Mouse (Mus musculus): Measurements from ENCODE around the gene Gpr25. TPM values are rescaled to one million over a fixed set of nuclear protein-coding genes. Genes with fewer than 3 reads are reported as not detected.

Gpr25 gene
- polyA plus RNA-seq, 1 experiment from 2014 or later: not detected

GRCm38 (mm10) chr1:136259893-136260634 is 609 bp downstream of the Gpr25 start:
- peak; percentile 74 for ATAC-seq (ENCODE audit: insufficient read depth, low FRiP score)
- Histone ChIP-seq H3K4me2 (ENCODE audit: low read depth, low read length) (peak overlapping the region; percentile 91), H3K9me3 (replicated peaks; ENCODE audit: control insufficient read depth, low read length) (no peaks in the 10 kb centered on the region), H3K4me3 (replicated peaks; ENCODE audit: low read length) (peak overlapping the region; percentile 55), H3K4me1 (ENCODE audit: control insufficient read depth, insufficient read depth, low read length) (peaks cover 12% of the 10 kb centered on the region), H3K36me3 (ENCODE audit: control insufficient read depth, insufficient read depth, low read length) (no peaks in the 10 kb centered on the region), H3K9ac (ENCODE audit: low read length) (peak overlapping the region; percentile 69), H3K27me3 (ENCODE audit: control insufficient read depth, insufficient read depth, low read length) (peaks cover 55% of the 10 kb centered on the region), H3K27ac (ENCODE audit: low read length) (no peak overlapping the region)
- under 1% methylated on average over 95 of the region's 95 CpGs for WGBS

- peak overlapping the region; percentile 55 for H3K4me3 ChIP-seq (replicated peaks; ENCODE audit: low read length)
- ATAC-seq (ENCODE audit: insufficient read depth, low FRiP score): no peak
- H3K27ac ChIP-seq (ENCODE audit: low read length): no peak overlapping the region
- H3K36me3 ChIP-seq (ENCODE audit: control insufficient read depth, insufficient read depth, low read length): no peaks in the 10 kb centered on the region
- H3K9me3 ChIP-seq (replicated peaks; ENCODE audit: control insufficient read depth, low read length): no peaks in the 10 kb centered on the region
- peak overlapping the region; percentile 91 for H3K4me2 ChIP-seq (ENCODE audit: low read depth, low read length)
- H3K27me3 ChIP-seq (ENCODE audit: control insufficient read depth, insufficient read depth, low read length): peaks cover 55% of the 10 kb centered on the region
- peak overlapping the region; percentile 69; the same call in 1 of the 2 replicates for H3K9ac ChIP-seq (ENCODE audit: low read length)
- H3K4me1 ChIP-seq (ENCODE audit: control insufficient read depth, insufficient read depth, low read length): peaks cover 12% of the 10 kb centered on the region
- 3% methylated on average over 16 of the region's 16 CpGs for WGBS
Measured at GRCm38 (mm10) chr1:136259543-136259892, 1.2 kb downstream of the Gpr25 start.

- Histone ChIP-seq H3K4me3 (replicated peaks; ENCODE audit: low read length) (no peak overlapping the region), H3K27me3 (ENCODE audit: control insufficient read depth, insufficient read depth, low read length) (peaks cover 55% of the 10 kb centered on the region), H3K4me1 (ENCODE audit: control insufficient read depth, insufficient read depth, low read length) (peaks cover 12% of the 10 kb centered on the region), H3K27ac (ENCODE audit: low read length) (no peak overlapping the region), H3K9me3 (replicated peaks; ENCODE audit: control insufficient read depth, low read length) (no peaks in the 10 kb centered on the region), H3K9ac (ENCODE audit: low read length) (no peak overlapping the region), H3K36me3 (ENCODE audit: control insufficient read depth, insufficient read depth, low read length) (no peaks in the 10 kb centered on the region), H3K4me2 (ENCODE audit: low read depth, low read length) (no peak overlapping the region)
- no peak for ATAC-seq (ENCODE audit: insufficient read depth, low FRiP score)
- 62% methylated on average over 9 of the region's 9 CpGs for WGBS
Measured at GRCm38 (mm10) chr1:136258495-136258894, 2.2 kb downstream of the Gpr25 start.

GRCm38 (mm10) chr1:136255657-136256056 is 5.0 kb downstream of the Gpr25 start:
- Histone ChIP-seq H3K27ac (ENCODE audit: low read length) (no peak overlapping the region), H3K9ac (ENCODE audit: low read length) (no peak overlapping the region), H3K4me2 (ENCODE audit: low read depth, low read length) (no peak overlapping the region), H3K9me3 (replicated peaks; ENCODE audit: control insufficient read depth, low read length) (no peaks in the 10 kb centered on the region), H3K36me3 (ENCODE audit: control insufficient read depth, insufficient read depth, low read length) (no peaks in the 10 kb centered on the region), H3K27me3 (ENCODE audit: control insufficient read depth, insufficient read depth, low read length) (peaks cover 39% of the 10 kb centered on the region), H3K4me1 (ENCODE audit: control insufficient read depth, insufficient read depth, low read length) (peaks cover 9% of the 10 kb centered on the region), H3K4me3 (replicated peaks; ENCODE audit: low read length) (no peak overlapping the region)
- ATAC-seq (ENCODE audit: insufficient read depth, low FRiP score): no peak
- WGBS: 57% methylated on average over 8 of the region's 8 CpGs

GRCm38 (mm10) chr1:136255174-136255573 is 5.5 kb downstream of the Gpr25 start:
- no peak overlapping the region for H3K4me3 ChIP-seq (replicated peaks; ENCODE audit: low read length)
- no peak overlapping the region for H3K9ac ChIP-seq (ENCODE audit: low read length)
- H3K9me3 ChIP-seq (replicated peaks; ENCODE audit: control insufficient read depth, low read length): no peaks in the 10 kb centered on the region
- no peak overlapping the region for H3K27ac ChIP-seq (ENCODE audit: low read length)
- no peak overlapping the region for H3K4me2 ChIP-seq (ENCODE audit: low read depth, low read length)
- 34% methylated on average over 6 of the region's 6 CpGs for whole genome bisulfite sequencing
- H3K27me3 ChIP-seq (ENCODE audit: control insufficient read depth, insufficient read depth, low read length): peaks cover 34% of the 10 kb centered on the region
- no peaks in the 10 kb centered on the region for H3K36me3 ChIP-seq (ENCODE audit: control insufficient read depth, insufficient read depth, low read length)
- ATAC-seq (ENCODE audit: insufficient read depth, low FRiP score): 0 out of 2 replicates have a peak, but pooled peaks have one; percentile 27
- peaks cover 5% of the 10 kb centered on the region for H3K4me1 ChIP-seq (ENCODE audit: control insufficient read depth, insufficient read depth, low read length)

- ATAC-seq (ENCODE audit: insufficient read depth, low FRiP score): no peak
- Histone ChIP-seq H3K9me3 (replicated peaks; ENCODE audit: control insufficient read depth, low read length) (no peaks in the 10 kb centered on the region), H3K4me1 (ENCODE audit: control insufficient read depth, insufficient read depth, low read length) (peaks cover 3% of the 10 kb centered on the region; the same call in 1 of the 2 replicates), H3K9ac (ENCODE audit: low read length) (no peak overlapping the region), H3K4me3 (replicated peaks; ENCODE audit: low read length) (no peak overlapping the region), H3K27me3 (ENCODE audit: control insufficient read depth, insufficient read depth, low read length) (peaks cover 28% of the 10 kb centered on the region), H3K27ac (ENCODE audit: low read length) (no peak overlapping the region), H3K36me3 (ENCODE audit: control insufficient read depth, insufficient read depth, low read length) (no peaks in the 10 kb centered on the region), H3K4me2 (ENCODE audit: low read depth, low read length) (no peak overlapping the region)
- 63% methylated on average over 10 of the region's 10 CpGs for WGBS
Measured at GRCm38 (mm10) chr1:136254503-136255065, 6.1 kb downstream of the Gpr25 start.

GRCm38 (mm10) chr1:136253472-136253871 is 7.2 kb downstream of the Gpr25 start:
- H3K27ac ChIP-seq (ENCODE audit: low read length): no peak overlapping the region
- H3K9me3 ChIP-seq (replicated peaks; ENCODE audit: control insufficient read depth, low read length): no peaks in the 10 kb centered on the region
- H3K4me2 ChIP-seq (ENCODE audit: low read depth, low read length): no peak overlapping the region
- peaks cover 17% of the 10 kb centered on the region for H3K27me3 ChIP-seq (ENCODE audit: control insufficient read depth, insufficient read depth, low read length)
- no peak overlapping the region for H3K4me3 ChIP-seq (replicated peaks; ENCODE audit: low read length)
- no peak for ATAC-seq (ENCODE audit: insufficient read depth, low FRiP score)
- 28% methylated on average over 2 of the region's 2 CpGs for WGBS
- H3K36me3 ChIP-seq (ENCODE audit: control insufficient read depth, insufficient read depth, low read length): no peaks in the 10 kb centered on the region
- 0 out of 2 replicates have a peak, but pooled peaks cover 3% of the 10 kb centered on the region for H3K4me1 ChIP-seq (ENCODE audit: control insufficient read depth, insufficient read depth, low read length)
- no peak overlapping the region for H3K9ac ChIP-seq (ENCODE audit: low read length)

- Histone ChIP-seq H3K27me3 (ENCODE audit: control insufficient read depth, insufficient read depth, low read length) (no peaks in the 10 kb centered on the region), H3K9ac (ENCODE audit: low read length) (no peak overlapping the region), H3K36me3 (ENCODE audit: control insufficient read depth, insufficient read depth, low read length) (no peaks in the 10 kb centered on the region), H3K27ac (ENCODE audit: low read length) (no peak overlapping the region), H3K4me2 (ENCODE audit: low read depth, low read length) (no peak overlapping the region), H3K4me1 (ENCODE audit: control insufficient read depth, insufficient read depth, low read length) (0 out of 2 replicates have a peak, but pooled peaks cover 3% of the 10 kb centered on the region), H3K4me3 (replicated peaks; ENCODE audit: low read length) (no peak overlapping the region), H3K9me3 (replicated peaks; ENCODE audit: control insufficient read depth, low read length) (no peaks in the 10 kb centered on the region)
- WGBS: 44% methylated on average over 5 of the region's 5 CpGs
- ATAC-seq (ENCODE audit: insufficient read depth, low FRiP score): no peak
Measured at GRCm38 (mm10) chr1:136249662-136250061, 11.0 kb downstream of the Gpr25 start.

GRCm38 (mm10) chr1:136247393-136247792 is 13.3 kb downstream of the Gpr25 start:
- WGBS: 83% methylated on average over 5 of the region's 5 CpGs
- Histone ChIP-seq H3K4me1 (ENCODE audit: control insufficient read depth, insufficient read depth, low read length) (0 out of 2 replicates have a peak, but pooled peaks cover 3% of the 10 kb centered on the region), H3K4me3 (replicated peaks; ENCODE audit: low read length) (no peak overlapping the region), H3K27ac (ENCODE audit: low read length) (no peak overlapping the region), H3K27me3 (ENCODE audit: control insufficient read depth, insufficient read depth, low read length) (no peaks in the 10 kb centered on the region), H3K36me3 (ENCODE audit: control insufficient read depth, insufficient read depth, low read length) (no peaks in the 10 kb centered on the region), H3K4me2 (ENCODE audit: low read depth, low read length) (no peak overlapping the region), H3K9ac (ENCODE audit: low read length) (no peak overlapping the region), H3K9me3 (replicated peaks; ENCODE audit: control insufficient read depth, low read length) (no peaks in the 10 kb centered on the region)
- no peak for ATAC-seq (ENCODE audit: insufficient read depth, low FRiP score)
